Mouse (Mus musculus) liver, embryonic 15.5 days (tissue): ENCODE results near the gene Adamtsl1. TPM values are rescaled to one million over a fixed set of nuclear protein-coding genes. Genes with fewer than 3 reads are reported as not detected.

Experiments
- ATAC-seq: fragments of 200-750 bp; cut with Nextera tagmentation; 2 replicates; pipeline ENCODE4 v1.8.0; 2017; ENCODE audit warnings: moderate number of reproducible peaks, mild to moderate bottlenecking, moderate library complexity; ENCODE audit not compliant: insufficient read depth
- H3K27ac ChIP-seq: fragments of 300-500 bp; sonication (generic); replicated peaks from 2 replicates; pipeline ENCODE4 v1.5.1; 2015; ENCODE audit warnings: mild to moderate bottlenecking, inconsistent platforms
- H3K27me3 ChIP-seq: fragments of 300-500 bp; sonication (generic); 2 replicates; pipeline ENCODE4 v1.6.1; 2015; ENCODE audit warnings: mild to moderate bottlenecking, inconsistent platforms
- H3K36me3 ChIP-seq: fragments of 300-500 bp; sonication (generic); replicated peaks from 2 replicates; pipeline ENCODE4 v1.6.1; 2015; ENCODE audit warnings: moderate library complexity, mild to moderate bottlenecking, inconsistent platforms
- H3K4me1 ChIP-seq: fragments of 300-500 bp; sonication (generic); replicated peaks from 2 replicates; pipeline ENCODE4 v1.6.1; 2015; ENCODE audit warnings: inconsistent platforms
- H3K4me2 ChIP-seq: fragments of 300-500 bp; sonication (generic); 2 replicates; pipeline ENCODE4 v1.6.1; 2015; ENCODE audit warnings: moderate library complexity, mild to moderate bottlenecking, inconsistent platforms
- H3K4me3 ChIP-seq: fragments of 300-500 bp; sonication (generic); replicated peaks from 2 replicates; pipeline ENCODE4 v1.5.1; 2015; ENCODE audit warnings: mild to moderate bottlenecking, inconsistent platforms
- H3K9ac ChIP-seq: fragments of 300-500 bp; sonication (generic); 2 replicates; pipeline ENCODE4 v1.6.1; 2015; ENCODE audit warnings: moderate library complexity, mild to moderate bottlenecking, inconsistent platforms
- H3K9me3 ChIP-seq: fragments of 300-500 bp; sonication (generic); replicated peaks from 2 replicates; pipeline ENCODE4 v1.6.1; 2016; ENCODE audit warnings: inconsistent platforms
- WGBS: fragments of 180-500 bp; shearing (Covaris S2); methylation state at CpG from one replicate; pipeline ENCODE4 v1.1.7; 2015; ENCODE audit warnings: mixed read lengths; ENCODE audit not compliant: insufficient replicate concordance; 5-methylcytosine and 5-hydroxymethylcytosine counted together
- polyA plus RNA-seq: library from polyadenylated mRNA; unstranded; fragments of >200 nt; fragmentation: Nextera tagmentation; extraction: Ambion mirVana; gene quantifications from 2 replicates; pipeline ENCODE4 v1.2.1, GENCODE M21; 2015

Gene Adamtsl1
- polyA plus RNA-seq, 1 experiment from 2014 or later: 0.47 TPM

GRCm38 (mm10) chr4:86013640-86014039 is 499.7 kb downstream of the Adamtsl1 start:
- no peak overlapping the region for H3K4me3 ChIP-seq
- no peak overlapping the region for H3K27ac ChIP-seq
- no peak overlapping the region for H3K9ac ChIP-seq
- H3K9me3 ChIP-seq: no peaks in the 10 kb centered on the region
- 58% methylated on average over 3 of the region's 3 CpGs for WGBS
- H3K4me2 ChIP-seq: no peak overlapping the region
- H3K27me3 ChIP-seq: no peaks in the 10 kb centered on the region
- ATAC-seq: no peak
- H3K36me3 ChIP-seq: no peaks in the 10 kb centered on the region
- no peaks in the 10 kb centered on the region for H3K4me1 ChIP-seq

DNA sequence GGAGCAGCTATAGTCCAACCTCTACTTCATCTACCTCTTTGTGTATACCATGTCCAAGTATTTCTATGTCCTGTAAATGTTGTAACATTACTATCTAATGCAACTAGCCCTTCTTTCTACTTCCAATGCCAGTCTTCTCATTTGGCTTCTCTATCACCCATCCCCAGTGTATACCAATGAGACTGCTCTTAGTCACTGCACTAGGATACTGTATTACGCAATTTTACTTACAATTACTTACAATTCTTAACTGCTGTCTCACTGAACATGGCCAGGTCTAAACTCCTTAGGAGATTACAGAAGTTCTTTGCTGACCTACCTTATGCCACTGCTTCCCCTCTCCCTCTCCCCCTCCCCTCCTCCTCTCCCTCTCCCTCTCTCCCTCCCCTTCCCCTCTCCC is 505.0 kb downstream of the Adamtsl1 start:
- H3K36me3 ChIP-seq: no peaks in the 10 kb centered on the region
- no peak for ATAC-seq
- H3K9me3 ChIP-seq: no peaks in the 10 kb centered on the region
- no peaks in the 10 kb centered on the region for H3K4me1 ChIP-seq
- no peak overlapping the region for H3K4me2 ChIP-seq
- 73% methylated on average over 1 of the region's 1 CpGs for WGBS
- H3K9ac ChIP-seq: no peak overlapping the region
- no peak overlapping the region for H3K4me3 ChIP-seq
- H3K27me3 ChIP-seq: no peaks in the 10 kb centered on the region
- no peak overlapping the region for H3K27ac ChIP-seq

DNA sequence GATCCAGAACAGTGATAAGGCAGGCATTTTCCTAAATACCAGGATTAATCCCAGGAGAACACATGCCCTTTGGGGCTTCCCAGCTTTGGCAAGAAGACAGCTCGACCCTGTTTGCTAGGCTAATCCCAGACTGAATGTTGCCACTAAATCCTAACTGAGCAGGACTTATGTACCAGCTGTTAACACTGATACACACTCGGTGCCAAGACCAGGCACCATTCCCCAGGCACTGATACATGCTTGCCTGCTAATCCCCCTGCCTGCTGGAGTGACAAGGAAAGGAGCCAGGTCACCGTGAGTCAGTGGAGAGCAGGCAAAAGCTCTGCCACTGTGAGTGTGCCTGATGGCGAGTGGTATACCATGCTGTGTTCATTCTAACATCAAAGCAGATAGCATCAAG is 505.6 kb downstream of the Adamtsl1 start:
- H3K27ac ChIP-seq: no peak overlapping the region
- H3K4me3 ChIP-seq: no peak overlapping the region
- no peaks in the 10 kb centered on the region for H3K27me3 ChIP-seq
- H3K9me3 ChIP-seq: no peaks in the 10 kb centered on the region
- no peak for ATAC-seq
- H3K4me1 ChIP-seq: no peaks in the 10 kb centered on the region
- no peaks in the 10 kb centered on the region for H3K36me3 ChIP-seq
- 43% methylated on average over 4 of the region's 4 CpGs for WGBS
- no peak overlapping the region for H3K4me2 ChIP-seq
- no peak overlapping the region for H3K9ac ChIP-seq

- ATAC-seq: no peak
- H3K4me3 ChIP-seq: no peak overlapping the region
- 55% methylated on average over 10 of the region's 10 CpGs for WGBS
- H3K36me3 ChIP-seq: no peaks in the 10 kb centered on the region
- no peaks in the 10 kb centered on the region for H3K4me1 ChIP-seq
- no peak overlapping the region for H3K27ac ChIP-seq
- no peaks in the 10 kb centered on the region for H3K27me3 ChIP-seq
- H3K4me2 ChIP-seq: no peak overlapping the region
- H3K9me3 ChIP-seq: no peaks in the 10 kb centered on the region
- H3K9ac ChIP-seq: no peak overlapping the region
Measured at GRCm38 (mm10) chr4:86020372-86021090, 506.6 kb downstream of the Adamtsl1 start.

DNA sequence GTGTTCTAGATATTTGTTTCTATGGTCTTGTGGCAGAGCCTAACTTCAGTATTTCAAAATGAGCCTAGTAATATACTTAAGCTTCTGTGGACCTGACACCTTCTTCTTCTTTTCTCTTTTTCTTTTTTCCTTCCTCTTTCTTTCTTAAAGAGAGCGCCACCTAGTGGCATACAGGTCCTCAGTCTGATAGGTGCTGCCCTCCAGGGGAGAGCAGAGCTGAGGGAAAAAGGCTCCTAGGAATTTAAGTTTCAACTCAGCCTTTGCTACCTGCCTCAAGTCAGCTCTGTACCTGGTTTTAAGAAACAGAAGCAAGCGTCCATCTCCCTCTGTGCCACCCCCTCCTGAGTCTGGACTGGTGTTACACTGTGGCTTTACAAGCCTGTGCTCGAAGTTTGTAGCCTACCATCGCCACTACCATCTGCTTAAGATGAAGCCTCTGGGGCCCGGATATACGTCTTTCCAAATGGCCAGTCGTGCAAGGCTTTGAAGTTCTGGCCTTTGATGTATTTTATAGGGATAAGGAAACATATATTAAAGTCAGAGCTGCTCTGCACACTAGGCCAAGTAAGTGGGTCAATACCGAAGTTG is 510.7 kb downstream of the Adamtsl1 start:
- no peak overlapping the region for H3K9ac ChIP-seq
- ATAC-seq: no peak
- H3K9me3 ChIP-seq: no peaks in the 10 kb centered on the region
- H3K27me3 ChIP-seq: no peaks in the 10 kb centered on the region
- H3K4me3 ChIP-seq: no peak overlapping the region
- no peak overlapping the region for H3K4me2 ChIP-seq
- H3K36me3 ChIP-seq: no peaks in the 10 kb centered on the region
- no peaks in the 10 kb centered on the region for H3K4me1 ChIP-seq
- whole genome bisulfite sequencing: 39% methylated on average over 8 of the region's 8 CpGs
- H3K27ac ChIP-seq: no peak overlapping the region

GRCm38 (mm10) chr4:86029486-86029885 is 515.5 kb downstream of the Adamtsl1 start:
- no peak for ATAC-seq
- H3K4me1 ChIP-seq: no peaks in the 10 kb centered on the region
- WGBS: 65% methylated on average over 6 of the region's 6 CpGs
- H3K36me3 ChIP-seq: no peaks in the 10 kb centered on the region
- H3K9me3 ChIP-seq: no peaks in the 10 kb centered on the region
- no peak overlapping the region for H3K4me3 ChIP-seq
- H3K27ac ChIP-seq: no peak overlapping the region
- H3K9ac ChIP-seq: no peak overlapping the region
- no peak overlapping the region for H3K4me2 ChIP-seq
- no peaks in the 10 kb centered on the region for H3K27me3 ChIP-seq

DNA sequence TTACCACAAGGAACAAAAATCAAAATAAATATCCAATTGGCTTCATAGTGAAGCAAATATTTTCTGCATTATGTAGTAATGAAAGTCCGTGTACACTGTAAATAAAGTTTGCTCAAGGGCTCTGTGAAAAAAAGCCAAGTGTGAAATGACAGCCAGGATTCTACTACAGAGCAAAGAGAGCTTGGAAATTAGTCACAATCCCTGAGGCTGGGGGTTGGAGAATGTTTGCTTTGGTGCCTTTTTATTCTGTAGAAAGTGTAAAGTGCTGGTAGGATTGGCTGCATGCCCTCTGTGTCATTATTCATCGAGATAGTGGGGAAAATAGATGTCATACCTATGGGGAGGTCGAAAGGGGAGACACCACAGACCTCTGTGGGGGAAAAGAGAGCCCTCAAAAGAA is 516.2 kb downstream of the Adamtsl1 start:
- no peak for ATAC-seq
- Histone ChIP-seq H3K4me1 (no peaks in the 10 kb centered on the region), H3K27ac (no peak overlapping the region), H3K36me3 (no peaks in the 10 kb centered on the region), H3K9me3 (no peaks in the 10 kb centered on the region), H3K9ac (no peak overlapping the region), H3K4me2 (no peak overlapping the region), H3K4me3 (no peak overlapping the region), H3K27me3 (no peaks in the 10 kb centered on the region)
- 48% methylated on average over 3 of the region's 3 CpGs for WGBS

DNA sequence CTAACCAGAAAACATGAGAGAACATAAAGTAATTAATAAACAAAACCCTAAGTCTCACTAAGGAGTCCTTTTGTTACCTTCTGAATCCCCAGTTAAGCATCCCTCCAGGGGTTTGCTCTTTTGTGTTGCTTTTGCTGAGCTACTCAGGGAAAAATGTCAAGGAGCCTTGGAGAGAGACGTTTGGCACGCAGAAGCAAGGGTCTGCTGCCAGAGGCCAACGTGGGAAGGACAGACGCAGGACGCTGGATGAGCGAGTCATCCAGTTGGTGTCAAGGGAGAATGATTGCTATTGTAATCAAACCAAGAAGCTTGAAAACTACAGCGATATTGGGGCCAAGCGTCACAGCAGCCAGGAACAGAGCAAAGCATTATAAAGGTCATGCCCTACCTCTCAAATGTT is 517.1 kb downstream of the Adamtsl1 start:
- Histone ChIP-seq H3K36me3 (no peaks in the 10 kb centered on the region), H3K27ac (no peak overlapping the region), H3K9me3 (no peaks in the 10 kb centered on the region), H3K4me1 (no peaks in the 10 kb centered on the region), H3K4me2 (no peak overlapping the region), H3K9ac (no peak overlapping the region), H3K27me3 (no peaks in the 10 kb centered on the region), H3K4me3 (no peak overlapping the region)
- no peak for ATAC-seq
- WGBS: 50% methylated on average over 8 of the region's 8 CpGs

GRCm38 (mm10) chr4:86040921-86041320 is 526.9 kb downstream of the Adamtsl1 start:
- H3K4me3 ChIP-seq: no peak overlapping the region
- no peak overlapping the region for H3K9ac ChIP-seq
- no peaks in the 10 kb centered on the region for H3K4me1 ChIP-seq
- H3K4me2 ChIP-seq: no peak overlapping the region
- H3K9me3 ChIP-seq: no peaks in the 10 kb centered on the region
- no peaks in the 10 kb centered on the region for H3K27me3 ChIP-seq
- no peak overlapping the region for H3K27ac ChIP-seq
- no peak for ATAC-seq
- 46% methylated on average over 8 of the region's 8 CpGs for WGBS
- H3K36me3 ChIP-seq: no peaks in the 10 kb centered on the region

DNA sequence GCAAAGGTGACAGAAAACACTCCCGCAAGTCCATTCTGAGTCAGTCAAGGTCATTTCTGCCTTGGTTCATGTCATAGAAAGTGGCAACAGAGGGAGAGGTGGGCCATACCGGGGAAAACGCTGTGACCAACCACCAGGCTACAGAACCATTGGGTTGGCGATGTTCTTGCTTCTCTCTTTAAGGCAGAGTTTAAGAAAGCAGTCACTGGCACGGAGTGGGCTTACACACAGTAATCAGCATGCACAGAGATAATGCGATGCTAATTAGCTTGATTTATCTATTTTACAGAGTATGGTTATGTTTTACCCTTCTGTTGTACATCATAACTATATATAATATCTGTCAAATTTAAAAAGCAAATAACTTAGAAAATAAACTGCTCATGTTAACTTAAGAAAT is 531.5 kb downstream of the Adamtsl1 start:
- no peaks in the 10 kb centered on the region for H3K4me1 ChIP-seq
- no peaks in the 10 kb centered on the region for H3K36me3 ChIP-seq
- WGBS: 68% methylated on average over 6 of the region's 6 CpGs
- no peak overlapping the region for H3K4me3 ChIP-seq
- H3K27ac ChIP-seq: no peak overlapping the region
- H3K27me3 ChIP-seq: no peaks in the 10 kb centered on the region
- H3K9ac ChIP-seq: no peak overlapping the region
- no peak overlapping the region for H3K4me2 ChIP-seq
- ATAC-seq: no peak
- H3K9me3 ChIP-seq: no peaks in the 10 kb centered on the region

GRCm38 (mm10) chr4:86045876-86046275 is 531.9 kb downstream of the Adamtsl1 start:
- ATAC-seq: no peak
- Histone ChIP-seq H3K9ac (no peak overlapping the region), H3K9me3 (no peaks in the 10 kb centered on the region), H3K4me1 (no peaks in the 10 kb centered on the region), H3K4me2 (no peak overlapping the region), H3K27ac (no peak overlapping the region), H3K36me3 (no peaks in the 10 kb centered on the region), H3K27me3 (no peaks in the 10 kb centered on the region), H3K4me3 (no peak overlapping the region)
- 55% methylated on average over 6 of the region's 6 CpGs for WGBS

DNA sequence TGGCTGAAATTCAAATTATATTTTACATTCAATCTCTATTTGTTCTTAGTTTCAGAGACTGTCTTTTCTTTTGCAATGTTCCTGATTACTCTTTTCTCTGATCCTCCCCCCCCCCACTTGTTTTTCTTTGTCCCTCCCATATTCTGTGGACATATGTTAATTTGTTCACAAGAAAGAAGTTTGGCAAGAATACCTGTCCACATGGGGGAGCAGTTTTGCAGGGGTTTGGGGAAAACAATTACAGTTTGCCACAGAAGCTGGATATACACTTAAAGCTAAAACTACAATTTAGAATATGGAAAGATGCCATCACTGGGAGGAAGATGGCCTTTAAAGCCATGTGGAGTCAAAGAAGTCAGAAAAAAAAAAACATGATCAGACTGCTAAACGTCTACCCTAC is 532.9 kb downstream of the Adamtsl1 start:
- Histone ChIP-seq H3K27me3 (no peaks in the 10 kb centered on the region), H3K4me3 (no peak overlapping the region), H3K4me2 (no peak overlapping the region), H3K9me3 (no peaks in the 10 kb centered on the region), H3K27ac (no peak overlapping the region), H3K4me1 (no peaks in the 10 kb centered on the region), H3K36me3 (no peaks in the 10 kb centered on the region), H3K9ac (no peak overlapping the region)
- no peak for ATAC-seq
- 63% methylated on average over 1 of the region's 1 CpGs for WGBS
